Mouse (Mus musculus) monocyte, adult 2 months (primary cell): ENCODE results near the gene Chsy1.

Experiments
- DNase-seq, 2 experiments: peaks; one replicate each; pipeline ENCODE4 v3.0.0; 2022; ENCODE audit warnings: low spot score in 2 of 2, low read depth in 1 of 2

Gene Chsy1

GRCm38 (mm10) chr7:66108961-66109854 is at the start of gene Chsy1:
Gene Chsy1 (plus strand): TSS chr7:66109515.
- peak in 1 of 2 experiments; percentile 61 for DNase-seq

- peak; percentile 41 to 67 for DNase-seq
Measured at GRCm38 (mm10) chr7:66060066-66060956, 49.0 kb upstream of the Chsy1 start.

- no peak for DNase-seq
Measured at GRCm38 (mm10) chr7:66061057-66061456, 48.3 kb upstream of the Chsy1 start.

- no peak for DNase-seq
Measured at GRCm38 (mm10) chr7:66076411-66076810, 32.9 kb upstream of the Chsy1 start.

- DNase-seq = peak; percentile 93 to 94
Measured at GRCm38 (mm10) chr7:66079364-66080230, 29.7 kb upstream of the Chsy1 start, which contains the start of gene Selenos. Gene Selenos (plus strand): TSS chr7:66079649.

- no peak for DNase-seq
Measured at GRCm38 (mm10) chr7:66080231-66080613, 29.1 kb upstream of the Chsy1 start.

- DNase-seq = no peak
Measured at GRCm38 (mm10) chr7:66083757-66084156, 25.6 kb upstream of the Chsy1 start.

GRCm38 (mm10) chr7:66084546-66084945 is 24.8 kb upstream of the Chsy1 start:
- DNase-seq = no peak

GRCm38 (mm10) chr7:66087652-66088051 is 21.7 kb upstream of the Chsy1 start:
- no peak for DNase-seq

- DNase-seq = no peak
Measured at GRCm38 (mm10) chr7:66088077-66088476, 21.2 kb upstream of the Chsy1 start.

- no peak for DNase-seq
Measured at GRCm38 (mm10) chr7:66090676-66091190, 18.6 kb upstream of the Chsy1 start.

GRCm38 (mm10) chr7:66091553-66091952 is 17.8 kb upstream of the Chsy1 start:
- DNase-seq = no peak

GRCm38 (mm10) chr7:66092656-66093055 is 16.7 kb upstream of the Chsy1 start:
- no peak for DNase-seq

GRCm38 (mm10) chr7:66094141-66094540 is 15.2 kb upstream of the Chsy1 start:
- DNase-seq = no peak

GRCm38 (mm10) chr7:66098803-66099202 is 10.5 kb upstream of the Chsy1 start:
- no peak for DNase-seq

- DNase-seq = no peak
Measured at GRCm38 (mm10) chr7:66101866-66102265, 7.4 kb upstream of the Chsy1 start.

GRCm38 (mm10) chr7:66104531-66104930 is 4.8 kb upstream of the Chsy1 start:
- DNase-seq = no peak

GRCm38 (mm10) chr7:66105771-66106170 is 3.5 kb upstream of the Chsy1 start:
- DNase-seq = no peak

- DNase-seq = no peak
Measured at GRCm38 (mm10) chr7:66106581-66107056, 2.7 kb upstream of the Chsy1 start.

- no peak for DNase-seq
Measured at GRCm38 (mm10) chr7:66107206-66107605, 2.1 kb upstream of the Chsy1 start.
